Mouse (Mus musculus): ENCODE measurements around the gene Dab1. TPM values are rescaled to one million over a fixed set of nuclear protein-coding genes. Genes with fewer than 3 reads are reported as not detected.

Dab1 gene
- total RNA-seq, 2 experiments from 2014 or later = 103 to 134 TPM

- peak; percentile 25 to 40 for DNase-seq (ENCODE audit: low spot score in 2 of 2)
- intact Hi-C loops (cut with DNase I) = no loop called here
These were observed 429.0 kb downstream of the Dab1 start for GRCm38 (mm10) chr4:104047966-104048804.

- DNase-seq (ENCODE audit: low spot score in 2 of 2) = no peak
- intact Hi-C loops (cut with DNase I) = no loop called here
These were observed 438.0 kb downstream of the Dab1 start for GRCm38 (mm10) chr4:104057116-104057515.

DNA sequence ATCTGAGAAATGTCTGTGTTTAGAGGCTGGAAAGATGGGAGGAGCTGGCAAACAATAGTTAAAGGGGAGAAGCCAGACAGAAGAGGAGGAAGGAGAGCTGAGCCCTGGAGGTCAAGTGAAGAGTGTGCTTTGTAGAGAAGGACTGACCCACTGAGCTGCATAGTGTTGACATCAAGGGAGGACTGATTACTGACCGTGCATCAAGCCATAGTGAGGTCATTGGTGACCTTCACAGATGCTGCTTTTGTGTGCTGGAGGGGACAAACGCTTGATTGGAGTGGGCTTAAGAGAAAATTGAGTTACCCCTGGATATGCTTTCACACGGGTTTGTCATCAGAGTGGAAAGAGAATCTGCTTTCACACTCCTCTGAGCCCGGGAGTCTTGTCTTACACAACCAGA is 440.4 kb downstream of the Dab1 start:
- intact Hi-C loops (cut with DNase I) = no loop called here
- DNase-seq (ENCODE audit: low spot score in 2 of 2) = no peak

DNA sequence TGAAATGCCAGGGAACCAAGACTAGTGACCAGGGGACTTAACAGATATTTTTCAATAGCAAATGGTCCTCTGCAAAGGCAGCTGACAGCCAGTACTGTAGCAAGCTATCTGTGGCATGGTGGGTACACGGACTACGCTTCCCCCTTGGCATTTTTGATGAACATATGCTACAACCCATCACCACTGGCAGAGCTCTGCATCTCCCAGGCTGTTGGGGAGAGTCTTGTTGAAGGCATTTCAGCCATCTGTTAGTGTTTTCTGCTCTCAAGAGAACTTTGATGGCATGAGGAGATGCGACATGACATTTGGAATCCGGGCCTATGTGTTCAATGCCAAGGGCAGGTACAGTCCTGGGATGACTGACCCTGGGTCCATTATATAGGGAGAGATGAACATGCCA is 443.2 kb downstream of the Dab1 start:
- intact Hi-C loops (cut with DNase I) = no loop called here
- DNase-seq (ENCODE audit: low spot score in 2 of 2) = no peak

DNA sequence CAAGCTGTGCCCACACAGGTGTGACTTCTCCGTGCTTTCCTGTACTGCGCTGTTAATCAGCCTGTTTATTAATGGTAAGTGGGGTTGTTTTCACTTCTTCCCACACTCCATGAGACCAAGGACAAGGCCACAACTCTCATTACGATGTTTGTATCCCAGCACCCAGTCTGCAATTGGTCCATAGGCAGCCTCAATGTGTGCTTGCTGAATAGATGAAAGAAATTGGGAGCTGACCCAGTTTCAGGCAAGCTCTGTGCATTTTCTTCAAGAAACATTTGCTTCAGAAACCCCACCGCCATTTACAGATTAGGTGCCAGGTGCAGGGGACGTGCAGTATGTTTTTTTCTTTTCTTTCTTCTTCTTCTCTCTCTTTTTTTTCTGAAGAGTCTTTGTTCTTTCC is 447.7 kb downstream of the Dab1 start:
- DNase-seq (ENCODE audit: low spot score in 2 of 2) = no peak
- intact Hi-C loops (cut with DNase I) = no loop called here

GRCm38 (mm10) chr4:104067748-104068147 is 448.6 kb downstream of the Dab1 start:
- intact Hi-C loops (cut with DNase I) = no loop called here
- DNase-seq (ENCODE audit: low spot score in 2 of 2) = no peak

GRCm38 (mm10) chr4:104071296-104071695 is 452.1 kb downstream of the Dab1 start:
- intact Hi-C loops (cut with DNase I) = no loop called here

GRCm38 (mm10) chr4:104073920-104074459 is 454.8 kb downstream of the Dab1 start:
- no peak for DNase-seq (ENCODE audit: low spot score in 2 of 2)
- intact Hi-C loops (cut with DNase I) = no loop called here

More at GRCm38 (mm10) chr4:104071296-104071695, 452.1 kb downstream of the Dab1 start:
- no peak for DNase-seq (ENCODE audit: low spot score in 2 of 2)

- DNase-seq (ENCODE audit: low spot score in 2 of 2) = no peak
These were observed 458.6 kb downstream of the Dab1 start for GRCm38 (mm10) chr4:104077771-104078170.

DNA sequence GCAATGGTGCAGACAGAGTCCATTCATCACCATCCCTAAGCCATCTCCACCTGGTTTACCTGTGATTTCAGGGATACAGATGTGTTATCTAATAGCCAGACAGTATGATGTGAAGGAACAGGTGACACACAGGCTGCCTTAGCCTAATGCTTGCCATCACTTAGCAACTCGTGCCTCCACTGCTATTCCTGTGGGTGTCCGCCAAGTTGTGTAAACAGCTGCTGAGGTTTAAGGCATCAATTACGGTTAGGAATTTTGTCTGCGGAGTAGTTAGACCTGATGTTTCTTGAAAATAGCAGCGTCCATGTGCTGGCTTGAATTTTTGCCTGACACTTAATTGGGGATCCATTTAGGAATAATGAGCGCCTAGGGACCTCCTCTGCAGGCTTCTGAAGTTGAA is 487.1 kb downstream of the Dab1 start:
- no peak for DNase-seq (ENCODE audit: low spot score in 2 of 2)
- intact Hi-C loops (cut with DNase I) = no loop called here

More at GRCm38 (mm10) chr4:104077771-104078170, 458.6 kb downstream of the Dab1 start:
- intact Hi-C loops (cut with DNase I) = no loop called here

DNA sequence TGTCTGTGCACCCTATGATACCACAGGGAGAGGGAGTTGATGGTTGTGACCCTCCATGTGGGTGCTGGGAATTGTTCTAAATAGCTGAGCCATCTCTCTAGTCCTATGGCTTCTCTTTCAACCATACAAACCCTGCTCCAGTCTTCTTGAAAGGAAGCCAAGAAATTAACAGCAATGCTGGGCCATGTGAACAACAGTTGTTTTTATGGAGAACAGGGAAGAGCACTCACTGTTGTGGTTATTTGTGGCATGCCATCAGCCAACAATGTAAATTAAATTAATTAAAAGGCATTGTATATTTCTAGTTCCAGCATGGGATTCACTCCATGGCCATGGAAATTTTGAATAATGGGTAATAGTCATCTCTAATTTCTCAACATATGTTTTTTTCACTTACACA is 492.5 kb downstream of the Dab1 start:
- intact Hi-C loops (cut with DNase I) = no loop called here
- DNase-seq (ENCODE audit: low spot score in 2 of 2) = no peak

- peak; percentile 31 to 44 for DNase-seq (ENCODE audit: low spot score in 2 of 2)
- intact Hi-C loops (cut with DNase I) = no loop called here
These were observed 494.2 kb downstream of the Dab1 start for GRCm38 (mm10) chr4:104113209-104114005.

DNA sequence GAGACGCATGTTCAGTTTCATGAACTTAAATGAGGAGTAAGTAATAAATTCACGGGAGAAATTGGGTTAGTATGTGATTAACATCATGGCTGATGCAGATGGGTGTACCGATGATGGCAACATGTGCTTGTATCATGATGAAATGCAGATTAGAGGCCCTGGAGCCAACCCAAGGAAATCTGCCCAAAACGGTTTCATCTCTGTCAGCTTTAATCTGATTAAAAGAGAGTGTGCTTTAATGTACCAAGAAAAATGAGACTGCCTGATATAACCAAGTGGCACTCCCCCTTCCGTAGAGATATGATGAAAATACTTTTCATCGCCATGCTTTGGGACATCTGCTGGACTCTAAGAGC is 494.8 kb downstream of the Dab1 start:
- no peak for DNase-seq (ENCODE audit: low spot score in 2 of 2)
- intact Hi-C loops (cut with DNase I) = no loop called here

- intact Hi-C loops (cut with DNase I) = no loop called here
- DNase-seq (ENCODE audit: low spot score in 2 of 2) = no peak
These were observed 500.9 kb downstream of the Dab1 start for GRCm38 (mm10) chr4:104120108-104120507.

- peak; percentile 24 to 27 for DNase-seq (ENCODE audit: low spot score in 2 of 2)
- intact Hi-C loops (cut with DNase I) = no loop called here
These were observed 502.8 kb downstream of the Dab1 start for GRCm38 (mm10) chr4:104121959-104122358.

- intact Hi-C loops (cut with DNase I) = no loop called here
- DNase-seq (ENCODE audit: low spot score in 2 of 2) = no peak
These were observed 503.2 kb downstream of the Dab1 start for GRCm38 (mm10) chr4:104122364-104122763.

GRCm38 (mm10) chr4:104153637-104154036 is 534.5 kb downstream of the Dab1 start:
- intact Hi-C loops (cut with DNase I) = no loop called here
- no peak for DNase-seq (ENCODE audit: low spot score in 2 of 2)

GRCm38 (mm10) chr4:104178067-104178466 is 558.9 kb downstream of the Dab1 start:
- intact Hi-C loops (cut with DNase I) = loop anchor here (10.0 kb wide), 1 partner anchor 187 kb away; no protein-coding TSS in a partner anchor
- DNase-seq (ENCODE audit: low spot score in 2 of 2) = no peak

DNA sequence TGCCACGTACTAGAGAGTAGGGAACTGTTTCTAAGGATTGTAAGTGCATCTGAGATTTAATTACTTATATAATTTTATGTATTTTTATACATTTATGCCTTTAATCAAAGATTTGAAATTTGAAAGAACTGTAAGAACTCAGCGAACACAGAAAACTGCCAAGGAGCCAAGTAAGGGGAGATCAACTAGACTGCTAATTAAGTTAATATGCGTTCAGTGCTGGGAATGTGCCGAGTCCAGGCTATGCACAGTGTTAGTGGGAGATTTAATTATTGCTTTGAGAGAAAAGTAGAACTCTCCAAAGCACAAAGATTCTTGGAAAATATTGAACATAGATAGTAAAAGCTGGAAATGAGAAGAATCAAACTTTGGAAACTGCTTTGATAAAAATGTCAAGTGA is 567.2 kb downstream of the Dab1 start:
- no peak for DNase-seq (ENCODE audit: low spot score in 2 of 2)
- intact Hi-C loops (cut with DNase I) = no loop called here

DNA sequence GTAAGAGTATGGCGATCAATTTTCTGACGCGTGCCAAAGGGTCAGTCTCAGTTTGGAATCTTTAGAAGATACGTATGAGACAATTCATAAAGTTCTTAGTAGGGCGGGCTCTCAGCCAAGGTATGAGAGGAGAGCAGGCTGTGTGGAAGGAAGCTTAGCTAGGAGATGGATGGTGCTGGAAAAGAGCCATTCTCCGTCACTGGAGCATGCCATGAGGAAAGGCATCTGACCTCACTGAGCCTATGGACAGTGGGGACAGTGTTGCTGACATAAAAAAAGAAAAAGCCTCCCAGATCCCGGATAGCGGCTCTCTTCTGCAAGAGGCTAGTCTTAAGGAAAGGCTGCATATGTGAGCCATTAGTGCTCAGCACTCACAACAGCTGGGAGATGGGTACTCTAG is 579.5 kb downstream of the Dab1 start:
- no peak for DNase-seq (ENCODE audit: low spot score in 2 of 2)
- intact Hi-C loops (cut with DNase I) = no loop called here

DNA sequence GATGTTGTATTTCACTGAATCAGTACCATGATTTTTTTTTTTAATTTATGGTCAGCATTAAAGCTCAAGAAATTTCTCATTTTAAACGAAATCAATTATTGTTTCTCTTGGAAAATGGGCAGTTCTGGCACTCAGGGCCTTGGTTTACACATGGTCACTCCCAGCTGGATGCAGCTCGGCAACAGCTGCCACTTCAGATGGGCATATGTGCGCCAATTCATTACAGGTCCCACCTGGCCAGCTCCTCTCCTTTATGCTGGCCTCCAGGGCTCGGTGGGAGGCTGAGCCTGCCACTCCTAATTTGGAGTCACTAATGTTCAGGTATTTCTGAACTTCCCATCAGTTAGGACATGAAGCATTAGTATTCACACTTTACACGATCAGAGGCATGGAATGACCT is 582.5 kb downstream of the Dab1 start:
- intact Hi-C loops (cut with DNase I) = no loop called here

More for the DNA sequence above, 582.5 kb downstream of the Dab1 start:
- no peak for DNase-seq (ENCODE audit: low spot score in 2 of 2)
